13 mouse cellular contexts compared by ENCODE assay signal in the genomic region with DNA sequence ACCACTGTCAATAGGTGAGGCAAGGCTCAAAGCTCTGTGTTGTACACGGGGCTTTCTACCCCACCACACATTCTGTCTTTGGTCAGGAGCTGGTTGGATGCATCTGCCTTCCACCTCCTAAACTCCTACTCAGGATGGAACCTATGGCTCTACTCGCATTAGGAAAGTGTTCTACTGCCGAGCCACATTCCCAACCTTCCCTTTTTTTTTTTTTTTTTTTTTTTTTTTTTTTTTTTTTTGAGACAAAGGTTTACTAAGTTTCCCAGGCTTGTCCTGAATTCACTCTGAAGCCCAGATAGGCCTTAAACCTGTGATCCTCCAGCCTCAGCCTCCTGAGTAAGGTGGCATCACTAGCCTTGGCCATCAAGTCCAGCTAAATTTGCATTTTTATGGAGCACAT.
"Had no signal": no experiment of that assay in that cellular context is flagged by ENCODE, and none has a peak within 500 bp of the region (broad histone marks: within the 10 kb centered on the region; RNA-seq: fewer than 3 reads in every experiment).

No protein-coding gene starts in this region.

- H3K9ac ChIP-seq: liver, embryonic 15.5 days; midbrain, embryonic 13.5 days had no signal

- DNase-seq: kidney, adult 11 months; kidney, adult 9 months; kidney, postnatal 10 days; lung, adult 2 months; lung, postnatal 36 days; retina, postnatal 1 day; thymus, postnatal 36 days had no signal

- ATAC-seq: lung, postnatal 0 days; midbrain, embryonic 13.5 days had no signal

- H3K36me3 ChIP-seq: limb, embryonic 10.5 days; liver, embryonic 15.5 days; midbrain, embryonic 13.5 days had no signal

- H3K4me2 ChIP-seq: liver, embryonic 11.5 days; liver, embryonic 15.5 days; midbrain, embryonic 13.5 days had no signal

- H3K27ac ChIP-seq: left cerebral cortex, adult 2 months; limb, embryonic 10.5 days; liver, embryonic 15.5 days; midbrain, embryonic 13.5 days had no signal

- H3K9me3 ChIP-seq: limb, embryonic 10.5 days; liver, embryonic 15.5 days; midbrain, embryonic 13.5 days had no signal

- H3K4me3 ChIP-seq: left cerebral cortex, adult 2 months; limb, embryonic 10.5 days; liver, embryonic 15.5 days; midbrain, embryonic 13.5 days had no signal
